Mouse (Mus musculus): ENCODE measurements around the gene Auts2. TPM values are rescaled to one million over a fixed set of nuclear protein-coding genes. Genes with fewer than 3 reads are reported as not detected.

Gene Auts2
- polyA plus RNA-seq, 1 experiment from 2014 or later, result 4.4 TPM

DNA sequence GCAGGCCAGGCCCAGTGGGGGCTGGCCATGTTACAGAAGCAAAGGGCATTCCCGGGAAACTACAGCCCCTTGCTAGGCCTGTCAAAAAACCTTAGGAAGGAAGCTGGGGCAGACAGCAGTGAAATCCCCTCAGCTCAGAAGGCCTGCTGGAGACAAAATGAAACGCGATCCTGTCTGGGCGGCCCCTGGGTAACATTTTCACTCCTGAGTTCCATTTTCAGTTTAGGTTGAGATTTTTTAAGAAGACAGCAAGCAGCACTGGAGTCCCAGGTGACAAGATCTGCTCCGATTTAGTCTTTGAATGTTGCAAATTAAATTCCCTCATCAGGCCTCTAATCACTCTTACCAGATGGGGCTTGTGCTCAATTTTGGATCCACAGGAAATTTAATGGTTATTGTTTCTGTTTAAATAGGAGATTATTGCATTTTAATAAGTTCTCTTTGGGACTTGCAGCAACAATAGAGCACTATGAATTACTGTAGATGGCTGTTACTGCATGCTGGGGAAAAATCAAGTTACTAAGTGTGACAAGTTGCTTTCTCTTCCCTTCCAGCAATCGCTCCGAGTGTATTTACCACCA, 594.5 kb downstream of the Auts2 start:
- Histone ChIP-seq H3K4me2 (replicated peaks; ENCODE audit: low read depth, low read length) (no peak overlapping the region), H3K27ac (ENCODE audit: low read length) (no peak overlapping the region), H3K4me1 (ENCODE audit: insufficient read depth, low read depth, low read length) (no peaks in the 10 kb centered on the region), H3K9ac (replicated peaks; ENCODE audit: low read depth) (no peak overlapping the region), H3K4me3 (ENCODE audit: low read depth, low read length) (no peak overlapping the region), H3K9me3 (ENCODE audit: low read length) (no peaks in the 10 kb centered on the region), H3K27me3 (replicated peaks; ENCODE audit: insufficient read depth, low read length) (no peaks in the 10 kb centered on the region), H3K36me3 (ENCODE audit: insufficient read depth, low read length) (no peaks in the 10 kb centered on the region)
- TF ChIP-seq EP300 (IDR thresholded peaks at IDR 0.05), result no peak
- TF ChIP-seq CTCF (IDR thresholded peaks at IDR 0.05), result no peak
- 60% methylated on average over 7 of the region's 7 CpGs for WGBS
- DNase-seq (ENCODE audit: low spot score) (no peak), ATAC-seq (no peak)

GRCm38 (mm10) chr5:131946801-131947200, 596.3 kb downstream of the Auts2 start:
- no peak overlapping the region for H3K4me2 ChIP-seq (replicated peaks; ENCODE audit: low read depth, low read length)
- no peak overlapping the region for H3K4me3 ChIP-seq (ENCODE audit: low read depth, low read length)
- H3K27me3 ChIP-seq (replicated peaks; ENCODE audit: insufficient read depth, low read length), result no peaks in the 10 kb centered on the region
- no peak overlapping the region for H3K27ac ChIP-seq (ENCODE audit: low read length)
- H3K36me3 ChIP-seq (ENCODE audit: insufficient read depth, low read length), result no peaks in the 10 kb centered on the region
- 71% methylated on average over 5 of the region's 5 CpGs for WGBS
- H3K9me3 ChIP-seq (ENCODE audit: low read length), result no peaks in the 10 kb centered on the region
- TF ChIP-seq CTCF (IDR thresholded peaks at IDR 0.05) (no peak), EP300 (IDR thresholded peaks at IDR 0.05) (no peak)
- no peak for DNase-seq (ENCODE audit: low spot score)
- H3K9ac ChIP-seq (replicated peaks; ENCODE audit: low read depth), result no peak overlapping the region
- no peak for ATAC-seq
- no peaks in the 10 kb centered on the region for H3K4me1 ChIP-seq (ENCODE audit: insufficient read depth, low read depth, low read length)

GRCm38 (mm10) chr5:131944761-131945160, 598.4 kb downstream of the Auts2 start:
- Histone ChIP-seq H3K36me3 (ENCODE audit: insufficient read depth, low read length) (no peaks in the 10 kb centered on the region), H3K9me3 (ENCODE audit: low read length) (no peaks in the 10 kb centered on the region), H3K9ac (replicated peaks; ENCODE audit: low read depth) (no peak overlapping the region), H3K4me3 (ENCODE audit: low read depth, low read length) (no peak overlapping the region), H3K4me2 (replicated peaks; ENCODE audit: low read depth, low read length) (no peak overlapping the region), H3K4me1 (ENCODE audit: insufficient read depth, low read depth, low read length) (no peaks in the 10 kb centered on the region), H3K27ac (ENCODE audit: low read length) (no peak overlapping the region), H3K27me3 (replicated peaks; ENCODE audit: insufficient read depth, low read length) (no peaks in the 10 kb centered on the region)
- TF ChIP-seq EP300 (IDR thresholded peaks at IDR 0.05) (no peak), CTCF (IDR thresholded peaks at IDR 0.05) (no peak)
- DNase-seq (ENCODE audit: low spot score), result no peak
- 35% methylated on average over 2 of the region's 2 CpGs for WGBS
- ATAC-seq, result no peak

DNA sequence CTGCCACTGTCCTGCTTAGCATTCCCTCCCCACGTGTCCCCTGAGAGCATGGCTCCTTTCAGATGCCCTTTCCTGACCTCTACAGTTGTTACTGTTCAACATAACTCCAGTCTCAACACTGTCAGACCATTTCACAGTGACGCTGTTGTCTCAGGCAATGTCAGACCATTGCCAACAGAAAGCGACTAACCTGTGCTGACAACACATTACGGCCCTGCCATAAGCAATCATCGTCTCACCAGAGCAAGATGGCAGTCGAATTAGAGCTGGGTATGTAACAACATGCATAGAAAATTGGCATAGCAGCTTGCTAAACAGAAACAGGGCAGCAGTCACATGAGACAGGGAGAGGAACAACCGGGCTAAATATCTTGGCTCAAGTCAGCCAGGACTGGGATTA, 614.4 kb downstream of the Auts2 start:
- 79% methylated on average over 7 of the region's 7 CpGs for WGBS
- ATAC-seq (no peak), DNase-seq (ENCODE audit: low spot score) (no peak)
- no peaks in the 10 kb centered on the region for H3K4me1 ChIP-seq (ENCODE audit: insufficient read depth, low read depth, low read length)
- H3K36me3 ChIP-seq (ENCODE audit: insufficient read depth, low read length), result no peaks in the 10 kb centered on the region
- H3K4me3 ChIP-seq (ENCODE audit: low read depth, low read length), result no peak overlapping the region
- H3K9me3 ChIP-seq (ENCODE audit: low read length), result no peaks in the 10 kb centered on the region
- H3K4me2 ChIP-seq (replicated peaks; ENCODE audit: low read depth, low read length), result no peak overlapping the region
- H3K9ac ChIP-seq (replicated peaks; ENCODE audit: low read depth), result no peak overlapping the region
- TF ChIP-seq EP300 (IDR thresholded peaks at IDR 0.05), result no peak
- no peak for TF ChIP-seq CTCF (IDR thresholded peaks at IDR 0.05)
- H3K27me3 ChIP-seq (replicated peaks; ENCODE audit: insufficient read depth, low read length), result no peaks in the 10 kb centered on the region
- no peak overlapping the region for H3K27ac ChIP-seq (ENCODE audit: low read length)

DNA sequence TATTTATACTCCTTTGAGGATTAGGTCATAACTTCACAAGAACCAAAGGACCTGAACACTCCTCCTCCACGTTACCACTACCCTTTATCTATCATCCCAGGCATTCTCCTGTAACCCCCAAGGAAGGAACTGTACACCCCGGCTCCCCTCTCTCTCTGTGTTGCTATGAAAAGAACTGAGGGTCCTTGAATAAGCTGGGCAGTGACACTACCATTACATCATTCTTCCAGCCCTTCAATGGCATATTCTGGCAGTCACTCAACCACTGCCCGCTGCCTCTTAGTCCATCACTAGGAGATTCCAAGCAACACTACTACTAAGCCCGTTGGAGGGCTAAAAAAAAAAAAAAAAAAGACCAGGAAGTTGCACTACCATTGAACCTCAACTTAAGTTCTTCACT, 620.4 kb downstream of the Auts2 start:
- H3K4me2 ChIP-seq (replicated peaks; ENCODE audit: low read depth, low read length), result no peak overlapping the region
- TF ChIP-seq EP300 (IDR thresholded peaks at IDR 0.05) (no peak), CTCF (IDR thresholded peaks at IDR 0.05) (no peak)
- H3K27me3 ChIP-seq (replicated peaks; ENCODE audit: insufficient read depth, low read length), result no peaks in the 10 kb centered on the region
- H3K36me3 ChIP-seq (ENCODE audit: insufficient read depth, low read length), result no peaks in the 10 kb centered on the region
- ATAC-seq (no peak), DNase-seq (ENCODE audit: low spot score) (no peak)
- H3K27ac ChIP-seq (ENCODE audit: low read length), result no peak overlapping the region
- H3K9ac ChIP-seq (replicated peaks; ENCODE audit: low read depth), result no peak overlapping the region
- no peak overlapping the region for H3K4me3 ChIP-seq (ENCODE audit: low read depth, low read length)
- no peaks in the 10 kb centered on the region for H3K9me3 ChIP-seq (ENCODE audit: low read length)
- H3K4me1 ChIP-seq (ENCODE audit: insufficient read depth, low read depth, low read length), result no peaks in the 10 kb centered on the region
- WGBS, result 65% methylated on average over 4 of the region's 4 CpGs

- Histone ChIP-seq H3K27ac (ENCODE audit: low read length) (no peak overlapping the region), H3K4me3 (ENCODE audit: low read depth, low read length) (no peak overlapping the region), H3K9me3 (ENCODE audit: low read length) (no peaks in the 10 kb centered on the region), H3K4me2 (replicated peaks; ENCODE audit: low read depth, low read length) (no peak overlapping the region), H3K27me3 (replicated peaks; ENCODE audit: insufficient read depth, low read length) (no peaks in the 10 kb centered on the region), H3K4me1 (ENCODE audit: insufficient read depth, low read depth, low read length) (no peaks in the 10 kb centered on the region), H3K9ac (replicated peaks; ENCODE audit: low read depth) (no peak overlapping the region), H3K36me3 (ENCODE audit: insufficient read depth, low read length) (no peaks in the 10 kb centered on the region)
- WGBS, result 59% methylated on average over 5 of the region's 5 CpGs
- no peak for TF ChIP-seq EP300 (IDR thresholded peaks at IDR 0.05)
- no peak for TF ChIP-seq CTCF (IDR thresholded peaks at IDR 0.05)
- ATAC-seq, result no peak
- DNase-seq (ENCODE audit: low spot score), result no peak
Measured at GRCm38 (mm10) chr5:131922118-131922517, 621.0 kb downstream of the Auts2 start.

Data from lung, postnatal 0 days (tissue).